Mouse (Mus musculus) heart, postnatal 0 days (tissue): ENCODE results near the gene Zcchc18.
A peak's percentile ranks its signal among the peaks of the same experiment; 100 is the strongest.

Experiments used
- CTCF ChIP-seq: IDR thresholded peaks from 2 replicates; pipeline ENCODE4 v1.5.1; 2016; ENCODE audit warnings: antibody characterized with exemption, control low read depth, low read depth
- EP300 ChIP-seq: IDR thresholded peaks from 2 replicates; pipeline ENCODE4 v1.6.1; 2016; ENCODE audit warnings: antibody characterized with exemption, low read depth

DNA sequence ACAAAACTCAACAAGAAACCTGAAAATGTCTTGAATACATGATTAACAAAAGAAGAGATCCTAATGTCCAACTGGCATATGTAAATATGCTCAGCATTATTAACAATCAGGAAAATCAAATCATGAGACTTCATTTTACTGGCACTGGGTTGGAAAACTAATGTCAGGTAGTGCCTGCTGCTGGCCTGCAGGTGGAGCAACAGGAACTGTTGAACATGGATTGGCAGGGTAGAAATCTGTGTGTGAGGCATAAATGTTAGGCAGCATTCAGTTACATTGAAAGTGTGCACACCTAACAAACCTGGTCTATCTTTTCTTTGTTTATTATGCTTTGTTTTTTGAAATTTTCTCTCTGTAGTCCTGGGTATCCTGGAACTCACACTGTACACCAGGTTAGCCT lies 14.3 kb upstream of the Zcchc18 start:
- TF ChIP-seq CTCF: peak; percentile 43
- no peak for TF ChIP-seq EP300
